Mouse (Mus musculus): Measurements from ENCODE around the gene Ltbp4. TPM values are rescaled to one million over a fixed set of nuclear protein-coding genes. Genes with fewer than 3 reads are reported as not detected.
A peak's percentile ranks its signal among the peaks of the same experiment; 100 is the strongest.

Gene Ltbp4
- total and polyA plus RNA-seq, 3 experiments = 0.43 to 2.6 (median 1.5) TPM

- H3K9me3 ChIP-seq (replicated peaks; ENCODE audit: low read length) = peaks cover 2% of the 10 kb centered on the region
- H3K27me3 ChIP-seq (replicated peaks) = no peaks in the 10 kb centered on the region
- dilution Hi-C loops (cut with MboI; ENCODE audit: extremely low pct_ligation_motif_present, extremely low pct_unique_long_range_greater_than_20kb, low sequenced_read_pairs) = no loop called here
- peak within 1 kb of the TSS; percentile 65 to 95 (median 68) for H3K4me3 ChIP-seq (replicated peaks in 1 of 3; ENCODE audit: low read depth in 2 of 3, low read length in 2 of 3, poor library complexity in 1 of 3)
- TF ChIP-seq USF1 (IDR thresholded peaks at IDR 0.05; ENCODE audit: low read depth, low read length) = no peak
- peak; percentile 78; the same call in 1 of the 2 replicates for TF ChIP-seq SIN3A (IDR thresholded peaks at IDR 0.05; ENCODE audit: low read length)
- no peak for TF ChIP-seq RAD21 (IDR thresholded peaks at IDR 0.05; ENCODE audit: low read depth, low read length)
- TF ChIP-seq IRF4 (IDR thresholded peaks at IDR 0.05; ENCODE audit: low read depth, low read length) = peak; percentile 19; the same call in 1 of the 2 replicates
- no peak for TF ChIP-seq ZKSCAN1 (IDR thresholded peaks at IDR 0.05; ENCODE audit: borderline replicate concordance, low read depth, low read length)
- 0 out of 2 replicates have a peak, but pooled peaks have one; percentile 26 for TF ChIP-seq MXI1 (IDR thresholded peaks at IDR 0.05; ENCODE audit: low read depth, low read length)
- no peak for TF ChIP-seq POLR2AphosphoS2 (IDR thresholded peaks at IDR 0.05; ENCODE audit: low read depth, low read length)
- peak; percentile 99 for TF ChIP-seq ELF1 (IDR thresholded peaks at IDR 0.05; ENCODE audit: low read depth, low read length)
- 0 out of 2 replicates have a peak, but pooled peaks have one; percentile 59 for TF ChIP-seq TBP (conservative IDR thresholded peaks at IDR 0.05; ENCODE audit: low read depth, low read length)
- peak; percentile 52 for TF ChIP-seq POLR2A (IDR thresholded peaks at IDR 0.05; ENCODE audit: low read depth, low read length)
- peak; percentile 82 for TF ChIP-seq CHD2 (IDR thresholded peaks at IDR 0.05; ENCODE audit: low read length)
- TF ChIP-seq HCFC1 (IDR thresholded peaks at IDR 0.05; ENCODE audit: low read depth, low read length) = peak; percentile 58
- 0 out of 2 replicates have a peak, but pooled peaks have one; percentile 7 for TF ChIP-seq NRF1 (IDR thresholded peaks at IDR 0.05; ENCODE audit: low read depth, low read length)
- peak; percentile 94 for DNase-seq (ENCODE audit: extremely low read depth)
- peak within 1 kb of the TSS; percentile 65 for H3K9ac ChIP-seq (ENCODE audit: insufficient read depth, low read depth)
- H3K27ac ChIP-seq (ENCODE audit: insufficient read depth, low read depth) = peak within 1 kb of the TSS; percentile 78
- peak within 1 kb of the TSS; percentile 94 for H3K4me2 ChIP-seq (ENCODE audit: insufficient read depth, low read depth, poor library complexity, severe bottlenecking)
- H3K4me1 ChIP-seq (ENCODE audit: control insufficient read depth in 1 of 2, insufficient read depth in 2 of 2) = peaks cover 4 to 30% of the 10 kb centered on the region in 2 experiments
- in situ Hi-C loops (cut with MboI; ENCODE audit: low pct_ligation_motif_present, low pct_unique_long_range_greater_than_20kb, low sequenced_read_pairs) = no loop called here
- peaks cover 15 to 30% of the 10 kb centered on the region in 2 experiments for H3K36me3 ChIP-seq (replicated peaks in 1 of 2; ENCODE audit: control insufficient read depth in 1 of 2, insufficient read depth in 1 of 2, low read length in 1 of 2)
- H3K79me2 ChIP-seq (replicated peaks; ENCODE audit: control insufficient read depth, extremely low read depth, insufficient read depth, poor library complexity, severe bottlenecking) = peaks cover 4% of the 10 kb centered on the region; the same call in 1 of the 2 replicates
Measured at GRCm38 (mm10) chr7:27355745-27356240, 18.3 kb upstream of the Ltbp4 start, which contains the start of gene Shkbp1. TSS of gene Shkbp1 (minus strand) at chr7:27356019.

GRCm38 (mm10) chr7:27355261-27355660 is 17.8 kb upstream of the Ltbp4 start:
- dilution Hi-C loops (cut with MboI; ENCODE audit: extremely low pct_ligation_motif_present, extremely low pct_unique_long_range_greater_than_20kb, low sequenced_read_pairs) = no loop called here

More at GRCm38 (mm10) chr7:27355261-27355660, 17.8 kb upstream of the Ltbp4 start:
- no peak for TF ChIP-seq MXI1 (IDR thresholded peaks at IDR 0.05; ENCODE audit: low read depth, low read length)
- no peak for TF ChIP-seq NELFE (IDR thresholded peaks at IDR 0.05; ENCODE audit: low read depth, low read length)
- no peak for TF ChIP-seq USF2 (conservative IDR thresholded peaks at IDR 0.05; ENCODE audit: low read depth, low read length)
- TF ChIP-seq GABPA (IDR thresholded peaks at IDR 0.05; ENCODE audit: insufficient replicate concordance, low read depth, low read length) = no peak
- TF ChIP-seq SMC3 (IDR thresholded peaks at IDR 0.05; ENCODE audit: low read depth, low read length) = no peak
- no peak for TF ChIP-seq POLR2AphosphoS2 (IDR thresholded peaks at IDR 0.05; ENCODE audit: low read depth, low read length)
- no peak for TF ChIP-seq JUN (IDR thresholded peaks at IDR 0.05; ENCODE audit: insufficient read depth, low read depth, low read length)
- TF ChIP-seq MAFK (IDR thresholded peaks at IDR 0.05; ENCODE audit: insufficient replicate concordance, low read length) = no peak
- no peak for TF ChIP-seq TCF12 (IDR thresholded peaks at IDR 0.05; ENCODE audit: low read depth, low read length)
- no peak for TF ChIP-seq CTCF (conservative IDR thresholded peaks at IDR 0.05 in 1 of 2, IDR thresholded peaks at IDR 0.05 in 1 of 2; ENCODE audit: low read depth in 2 of 2, low read length in 2 of 2)
- no peak for TF ChIP-seq HCFC1 (IDR thresholded peaks at IDR 0.05; ENCODE audit: low read depth, low read length)
- no peak for TF ChIP-seq MEF2A (IDR thresholded peaks at IDR 0.05; ENCODE audit: borderline replicate concordance, low read depth, low read length)
- Histone ChIP-seq H3K27me3 (replicated peaks) (no peaks in the 10 kb centered on the region), H3K4me2 (ENCODE audit: insufficient read depth, low read depth, poor library complexity, severe bottlenecking) (peak overlapping the region; percentile 94), H3K79me2 (replicated peaks; ENCODE audit: control insufficient read depth, extremely low read depth, insufficient read depth, poor library complexity, severe bottlenecking) (peaks cover 4% of the 10 kb centered on the region; the same call in 1 of the 2 replicates), H3K9me3 (replicated peaks; ENCODE audit: low read length) (peaks cover 2% of the 10 kb centered on the region), H3K4me1 (ENCODE audit: control insufficient read depth in 1 of 2, insufficient read depth in 2 of 2) (peaks cover 2 to 25% of the 10 kb centered on the region in 2 experiments; a peak in 3 of 4 replicates), H3K36me3 (replicated peaks in 1 of 2; ENCODE audit: control insufficient read depth in 1 of 2, insufficient read depth in 1 of 2, low read length in 1 of 2) (peaks cover 20 to 35% of the 10 kb centered on the region in 2 experiments), H3K4me3 (replicated peaks in 1 of 3; ENCODE audit: low read depth in 2 of 3, low read length in 2 of 3, poor library complexity in 1 of 3) (peak overlapping the region; percentile 65 to 95 (median 68)), H3K27ac (ENCODE audit: insufficient read depth, low read depth) (no peak overlapping the region), H3K9ac (ENCODE audit: insufficient read depth, low read depth) (peak overlapping the region; percentile 65)
- in situ Hi-C loops (cut with MboI; ENCODE audit: low pct_ligation_motif_present, low pct_unique_long_range_greater_than_20kb, low sequenced_read_pairs) = no loop called here
- DNase-seq (ENCODE audit: extremely low read depth) = no peak
